Comparison of ENCODE assay signal across 24 mouse cellular contexts in genomic region chr11:50557064-50557463, GRCm38 (mm10). TPM values are rescaled to one million over a fixed set of nuclear protein-coding genes. Genes with fewer than 3 reads are reported as not detected.
DNase-seq lines count a peak whose midpoint lies in the region; ATAC-seq and TF ChIP-seq lines count a peak whose summit lies in the region.
"Had no signal": no experiment of that assay in that cellular context is flagged by ENCODE, and none has a peak within 500 bp of the region (broad histone marks: within the 10 kb centered on the region; RNA-seq: fewer than 3 reads in every experiment).

No protein-coding gene starts in this region.

- H3K4me1 ChIP-seq in bone marrow, adult 2 months (ENCODE audit: control insufficient read depth, insufficient read depth, low read length): no peaks in the 10 kb centered on the region

- no peak for TF ChIP-seq CTCF in bone marrow, adult 2 months (IDR thresholded peaks at IDR 0.05; ENCODE audit: control insufficient read depth, insufficient read depth, low read length)

- H3K4me3 ChIP-seq in bone marrow, adult 2 months (replicated peaks; ENCODE audit: control insufficient read depth, low read depth, low read length): no peak overlapping the region

- ATAC-seq in granulocyte monocyte progenitor cell, adult 5-6 weeks (replicated peaks; ENCODE audit: poor library complexity, severe bottlenecking): peak; percentile 64
- ATAC-seq in megakaryocyte, adult 5-6 weeks (ENCODE audit: poor library complexity, severe bottlenecking): peak; percentile 62; the same call in 1 of the 2 replicates
- ATAC-seq in megakaryocyte progenitor cell, adult 5-6 weeks (replicated peaks; ENCODE audit: poor library complexity): peak; percentile 77
- ATAC-seq: activated CD4-positive, CD25-positive, alpha-beta regulatory T cell, adult 4 months; CD4-positive, CD25-positive, alpha-beta regulatory T cell, adult 4 months; Patski had no signal

- 53% methylated on average over 3 of the region's 3 CpGs for WGBS in bone marrow, adult 2 months

- TF ChIP-seq POLR2A in bone marrow, adult 2 months (IDR thresholded peaks at IDR 0.05; ENCODE audit: borderline replicate concordance, control insufficient read depth, low read depth, low read length): no peak

- peak overlapping the region; percentile 68; the same call in 1 of the 2 replicates for H3K27ac ChIP-seq in bone marrow, adult 2 months (ENCODE audit: control insufficient read depth, insufficient read depth, low read depth, low read length, poor library complexity)

- DNase-seq in layer of hippocampus, adult 9-10 months (ENCODE audit: low spot score): no peak
- no peak for DNase-seq in cerebellum, adult 9-10 months
- no peak for DNase-seq in kidney, adult 18-20 months
- DNase-seq in thymus, postnatal 36 days: no peak
- DNase-seq: adrenal gland, adult 2 months; adrenal gland, adult 8-10 months; adrenal gland, postnatal 10 days; adrenal gland, postnatal 14 days; adrenal gland, postnatal 25 days; adrenal gland, postnatal 36 days; B cell, adult 2 months; cerebellum, adult 11 months; cerebellum, adult 11-12 months; cerebellum, adult 18-20 months had no signal

RNA-seq across cellular contexts. Expression of gene Adamts2, which starts 44.8 kb away (rescaled TPM):
- polyA plus RNA-seq in bone marrow, adult 2 months (2011; ENCODE audit: insufficient read depth, insufficient read length, low replicate concordance, missing spikeins): 2.6 and 3.0 TPM in 2 replicates
- total RNA-seq in granulocyte monocyte progenitor cell, adult 5-6 weeks (2014; fragmentation: Nextera tagmentation): not detected in 2 replicates
- not detected in 2 replicates for total RNA-seq in granulocyte monocyte progenitor cell, adult 5-6 weeks (2017)
- total RNA-seq in megakaryocyte, adult 5-6 weeks (2015): 0.21 and 0.27 TPM in 2 replicates
- total RNA-seq in megakaryocyte, adult 5-6 weeks (2017): 0.11 and 0.12 TPM in 2 replicates
- 0.17 TPM in 1 of 2 replicates, not detected in the other for total RNA-seq in megakaryocyte progenitor cell, adult 5-6 weeks (2015)
- not detected in 2 replicates for total RNA-seq in megakaryocyte progenitor cell, adult 5-6 weeks (2017)
- total RNA-seq: CH12.LX, MEL had no signal
- polyA plus RNA-seq: activated CD4-positive, CD25-positive, alpha-beta regulatory T cell, adult 4 months; CD4-positive, CD25-positive, alpha-beta regulatory T cell, adult 4 months; G1E had no signal
